Mouse (Mus musculus): ENCODE measurements around the gene Rft1.

Gene Rft1

DNA sequence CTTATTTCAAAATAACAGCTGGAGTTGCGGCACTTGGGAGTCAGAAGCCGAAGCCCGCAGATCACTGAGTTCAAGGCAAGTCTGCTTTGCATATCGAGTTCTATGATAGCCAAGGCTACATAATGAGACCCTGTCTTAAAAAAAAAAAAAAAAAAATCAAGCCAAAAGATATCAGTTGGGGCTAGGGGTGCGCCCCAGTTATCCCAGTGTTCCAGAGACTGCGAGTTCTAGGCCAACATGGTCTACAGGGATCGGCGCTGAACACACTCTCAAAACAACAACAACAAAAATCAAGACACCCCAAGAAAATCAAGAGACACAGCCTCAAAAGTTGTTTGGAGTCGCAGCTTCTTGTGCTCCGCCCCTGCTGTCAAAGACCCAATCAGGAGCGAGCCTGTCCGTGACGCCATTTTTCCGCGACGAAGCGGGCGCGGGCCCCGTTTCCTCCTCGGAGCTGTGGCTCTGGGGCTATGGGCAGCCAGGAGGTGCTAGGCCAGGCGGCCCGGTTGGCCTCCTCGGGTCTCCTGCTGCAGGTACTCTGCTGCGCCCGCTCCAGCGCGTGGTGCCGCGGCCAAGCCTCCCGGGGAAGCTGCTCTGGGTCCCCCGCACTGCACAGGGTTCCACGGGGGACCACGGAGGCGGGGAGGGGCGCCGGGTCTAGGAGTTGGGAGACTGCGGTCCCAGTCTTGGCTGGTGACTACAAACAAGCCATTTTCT lies at the start of gene Rft1:
Rft1 (plus strand) TSS at position 418 of the 717 bp plus-strand sequence.
- peak; percentile 98 for DNase-seq (ENCODE audit: low spot score)

DNA sequence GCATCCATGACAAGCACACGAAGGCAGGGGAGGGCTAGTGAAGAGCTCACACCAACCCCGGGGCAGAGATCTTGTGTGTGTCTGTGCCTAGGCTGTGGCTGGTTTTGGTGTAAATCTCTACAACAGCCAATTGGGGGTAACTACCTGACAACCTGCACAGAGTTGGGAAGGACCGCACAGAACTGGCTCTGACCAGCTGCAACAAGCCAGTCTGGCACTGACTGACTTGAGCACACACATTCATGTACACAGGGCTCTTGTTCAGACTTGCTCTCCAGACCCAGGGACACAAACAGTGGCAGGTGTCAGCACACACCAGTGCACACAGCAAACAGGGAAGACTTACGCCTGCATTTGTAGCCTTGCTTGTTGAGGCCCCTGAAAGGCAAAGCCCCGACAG lies 47.3 kb upstream of the Rft1 start:
- no peak for DNase-seq (ENCODE audit: low spot score)

DNA sequence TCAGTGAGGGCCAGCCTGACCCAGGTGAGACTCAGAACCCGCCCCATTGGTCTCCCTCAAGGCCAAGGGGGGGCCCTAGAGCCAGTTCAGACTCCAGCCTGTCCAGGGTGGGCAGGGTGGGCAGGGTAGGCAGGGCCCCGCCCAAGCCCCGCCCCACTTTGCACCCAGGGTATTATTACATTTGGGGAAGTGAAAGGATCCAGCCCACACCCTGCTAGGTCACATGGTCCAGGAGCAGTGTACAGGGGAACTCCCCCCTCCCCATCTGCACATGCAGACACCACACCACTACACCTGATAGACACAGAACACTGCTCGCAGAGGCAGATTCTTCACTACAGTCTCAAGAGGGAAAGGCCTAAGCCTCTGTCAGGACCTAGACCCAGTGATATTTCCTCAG lies 46.5 kb upstream of the Rft1 start:
- DNase-seq (ENCODE audit: low spot score) = no peak

GRCm38 (mm10) chr14:30608176-30608575 lies 46.0 kb upstream of the Rft1 start:
- no peak for DNase-seq (ENCODE audit: low spot score)

GRCm38 (mm10) chr14:30609499-30609898 lies 44.7 kb upstream of the Rft1 start:
- no peak for DNase-seq (ENCODE audit: low spot score)

- DNase-seq (ENCODE audit: low spot score) = no peak
These were observed 43.9 kb upstream of the Rft1 start for GRCm38 (mm10) chr14:30610304-30610703.

GRCm38 (mm10) chr14:30610940-30611339 lies 43.2 kb upstream of the Rft1 start:
- no peak for DNase-seq (ENCODE audit: low spot score)

DNA sequence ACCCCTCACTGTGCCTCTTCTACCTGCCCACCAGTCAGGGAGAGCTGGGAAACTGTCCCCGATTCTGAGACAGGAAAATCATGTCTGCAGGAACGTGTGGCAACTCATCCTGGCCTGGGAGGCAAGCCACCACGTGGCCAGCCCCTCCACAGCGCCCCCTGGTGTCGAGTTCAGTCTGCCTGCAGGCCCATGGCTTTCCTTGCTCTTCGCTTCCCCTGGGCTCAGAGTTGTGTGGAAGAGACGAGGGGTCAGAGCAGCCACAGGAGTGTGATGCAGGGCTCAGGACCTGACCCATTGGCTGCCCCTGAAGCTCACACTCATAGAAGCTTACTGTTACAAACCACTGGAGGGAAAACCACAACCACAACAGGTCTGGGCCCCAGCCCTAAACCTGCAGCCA lies 41.6 kb upstream of the Rft1 start:
- peak; percentile 69 for DNase-seq (ENCODE audit: low spot score)

GRCm38 (mm10) chr14:30612962-30613715 lies 41.0 kb upstream of the Rft1 start:
- DNase-seq (ENCODE audit: low spot score) = no peak

- DNase-seq (ENCODE audit: low spot score) = no peak
These were observed 37.4 kb upstream of the Rft1 start for GRCm38 (mm10) chr14:30616751-30617150.

DNA sequence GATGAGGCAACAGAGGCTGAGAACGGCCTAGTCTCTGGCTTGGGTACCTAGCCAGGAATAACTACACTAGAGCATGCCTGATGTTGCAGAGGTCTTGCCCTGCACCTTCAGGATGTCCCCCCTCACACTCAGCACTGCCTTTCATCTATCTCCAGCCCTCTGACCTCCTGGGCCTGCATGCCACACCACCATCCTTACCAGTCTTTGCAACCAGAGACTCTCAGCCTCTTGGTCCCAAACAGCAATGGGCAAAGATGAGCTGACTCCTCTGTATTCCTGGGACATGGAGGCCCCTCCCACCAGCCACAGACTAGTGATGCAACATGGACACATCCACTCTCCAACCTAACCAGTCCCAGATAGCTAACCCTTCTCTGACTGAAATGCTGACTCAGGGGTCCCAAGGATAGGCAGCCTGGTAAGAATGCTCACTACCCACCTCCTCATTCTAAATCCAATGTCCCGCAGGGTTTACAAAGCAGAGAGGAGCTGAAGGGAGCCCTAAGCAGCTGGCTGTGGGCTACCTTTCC lies 35.3 kb upstream of the Rft1 start:
- no peak for DNase-seq (ENCODE audit: low spot score)

- DNase-seq (ENCODE audit: low spot score) = no peak
These were observed 34.1 kb upstream of the Rft1 start for GRCm38 (mm10) chr14:30619982-30620578.

- no peak for DNase-seq (ENCODE audit: low spot score)
These were observed 32.0 kb upstream of the Rft1 start for GRCm38 (mm10) chr14:30622130-30622529.

GRCm38 (mm10) chr14:30622556-30622955 lies 31.6 kb upstream of the Rft1 start:
- DNase-seq (ENCODE audit: low spot score) = no peak

GRCm38 (mm10) chr14:30624277-30624721 lies 29.9 kb upstream of the Rft1 start:
- no peak for DNase-seq (ENCODE audit: low spot score)

- DNase-seq (ENCODE audit: low spot score) = peak; percentile 42
These were observed 28.9 kb upstream of the Rft1 start for GRCm38 (mm10) chr14:30625131-30625807.

DNA sequence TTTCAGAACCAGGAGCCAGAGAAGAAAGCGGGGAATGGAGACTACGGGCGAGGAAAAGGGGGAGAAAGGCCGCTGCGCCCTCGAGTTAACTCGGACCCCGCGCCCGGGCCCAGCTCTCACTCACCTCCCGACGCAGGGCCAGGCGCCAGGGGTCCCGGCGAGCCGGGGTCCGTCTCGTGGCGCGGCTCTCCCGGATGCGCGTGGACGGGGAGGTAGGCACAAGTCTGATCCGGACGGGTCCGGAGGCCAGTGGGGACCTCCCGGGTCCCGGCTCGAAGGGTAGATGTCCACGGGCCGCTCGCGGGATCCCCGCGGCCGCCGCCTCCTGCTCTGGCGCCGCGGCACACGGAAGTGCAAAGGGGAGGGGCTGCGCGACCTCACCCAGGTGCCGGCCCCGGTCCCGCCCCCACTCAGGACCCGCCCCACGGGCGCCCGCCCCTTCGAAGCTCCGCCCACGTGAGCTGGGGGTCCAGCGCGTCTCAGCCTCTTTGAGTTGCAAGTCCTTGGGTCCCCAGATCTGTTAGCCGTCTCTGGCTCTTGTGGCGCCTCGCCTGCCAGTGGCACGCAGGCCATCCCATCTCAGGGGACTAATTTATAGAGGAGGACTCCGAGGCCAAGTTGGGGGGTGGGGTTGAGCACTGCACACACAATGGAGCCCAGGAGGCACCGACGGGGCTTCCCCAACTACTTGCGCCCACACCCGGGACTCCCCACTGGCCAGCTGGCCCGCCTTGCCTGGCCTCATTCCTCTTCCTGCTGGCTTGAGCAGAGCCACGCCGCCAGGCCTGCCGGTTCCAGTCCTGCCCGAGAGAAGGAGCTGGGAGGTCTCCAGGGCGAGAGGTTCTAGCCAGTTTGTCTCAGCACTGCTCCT lies 28.1 kb upstream of the Rft1 start, which contains the start of gene Prkcd:
Prkcd (minus strand) TSS at position 355 of the 871 bp plus-strand sequence.
- peak; percentile 73 for DNase-seq (ENCODE audit: low spot score)

DNA sequence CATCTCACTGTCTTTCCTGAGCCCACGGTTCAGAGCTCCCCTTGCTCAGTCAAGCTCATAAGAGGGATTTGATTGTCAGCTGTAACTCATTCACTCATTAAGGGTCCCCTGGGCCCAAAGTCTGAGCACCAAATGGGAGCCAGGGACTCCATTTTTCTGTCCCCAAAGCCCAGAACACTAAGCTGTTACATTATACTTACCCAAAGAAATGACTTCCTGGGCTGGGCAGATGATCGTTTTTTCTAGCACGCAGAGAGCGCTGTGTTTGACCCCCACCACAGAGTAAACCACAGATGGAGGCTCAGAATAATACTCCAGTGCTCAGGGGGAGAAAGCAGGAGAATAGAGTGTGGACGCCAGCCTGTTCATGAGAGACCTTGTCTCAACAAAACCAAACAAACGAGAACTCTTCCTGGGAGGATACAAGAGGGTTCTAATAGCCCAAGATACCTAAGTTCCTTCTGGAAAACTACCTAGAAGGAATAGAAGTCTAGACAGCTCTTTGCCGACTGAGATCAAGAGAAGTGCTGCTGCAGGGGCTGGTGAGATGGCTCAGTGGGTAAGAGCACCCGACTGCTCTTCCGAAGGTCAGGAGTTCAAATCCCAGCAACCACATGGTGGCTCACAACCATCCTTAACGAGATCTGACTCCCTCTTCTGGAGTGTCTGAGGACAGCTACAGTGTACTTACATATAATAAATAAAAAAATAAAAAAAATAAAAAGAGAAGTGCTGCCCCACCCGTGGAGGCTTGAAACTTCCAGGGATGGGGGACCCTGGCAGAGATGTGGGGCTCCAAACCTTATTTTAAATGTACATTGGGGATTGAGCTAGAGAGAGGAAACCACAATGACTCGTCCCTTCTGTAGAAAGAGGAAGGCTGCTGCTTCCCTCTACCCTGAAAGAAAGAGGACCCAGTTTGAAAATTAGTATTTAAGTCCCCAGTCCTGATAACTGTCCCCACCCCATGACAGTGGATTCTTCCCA lies 27.1 kb upstream of the Rft1 start:
- no peak for DNase-seq (ENCODE audit: low spot score)

GRCm38 (mm10) chr14:30628235-30628634 lies 25.9 kb upstream of the Rft1 start:
- DNase-seq (ENCODE audit: low spot score) = no peak

GRCm38 (mm10) chr14:30629839-30630238 lies 24.3 kb upstream of the Rft1 start:
- DNase-seq (ENCODE audit: low spot score) = no peak
